Mouse (Mus musculus) macrophage (primary cell): ENCODE measurements around the gene Xpnpep1. TPM values are rescaled to one million over a fixed set of nuclear protein-coding genes. Genes with fewer than 3 reads are reported as not detected.

Experiments used
- H3K27ac ChIP-seq: fragments of 350-480 bp; formaldehyde crosslinking; 2 replicates; pipeline ENCODE4 v1.9.0; 2021
- H3K36me3 ChIP-seq: fragments of 350-480 bp; formaldehyde crosslinking; 2 replicates; pipeline ENCODE4 v1.9.0; 2021; ENCODE audit errors: inconsistent target
- H3K4me3 ChIP-seq: fragments of 350-480 bp; formaldehyde crosslinking; 2 replicates; pipeline ENCODE4 v1.9.0; 2021; ENCODE audit errors: inconsistent target
- H3K79me2 ChIP-seq: fragments of 350-480 bp; formaldehyde crosslinking; 2 replicates; pipeline ENCODE4 v1.9.0; 2021; ENCODE audit errors: inconsistent target
- whole genome bisulfite sequencing: methylation state at CpG from one replicate; pipeline ENCODE4 v1.1.7; 2026; ENCODE audit warnings: inconsistent platforms; ENCODE audit not compliant: missing documents; 5-methylcytosine and 5-hydroxymethylcytosine counted together
- polyA plus RNA-seq: library from polyadenylated mRNA; stranded (reverse); fragments of 250-400 nt; gene quantifications from 3 replicates; pipeline ENCODE4 v1.2.4, GENCODE M21; 2018; ENCODE audit warnings: inconsistent platforms

Xpnpep1 gene
- polyA plus RNA-seq, 1 experiment from 2014 or later = 48.5 TPM

- Histone ChIP-seq H3K79me2 (no peaks in the 10 kb centered on the region), H3K27ac (no peak overlapping the region), H3K4me3 (no peak overlapping the region), H3K36me3 (no peaks in the 10 kb centered on the region)
- WGBS = 93% methylated on average over 13 of the region's 13 CpGs
Measured at GRCm38 (mm10) chr19:53074899-53075722, 35.1 kb upstream of the Xpnpep1 start.

GRCm38 (mm10) chr19:53073521-53073920 lies 33.5 kb upstream of the Xpnpep1 start:
- WGBS = 97% methylated on average over 4 of the region's 4 CpGs
- no peaks in the 10 kb centered on the region for H3K36me3 ChIP-seq
- no peaks in the 10 kb centered on the region for H3K79me2 ChIP-seq
- no peak overlapping the region for H3K4me3 ChIP-seq
- no peak overlapping the region for H3K27ac ChIP-seq

GRCm38 (mm10) chr19:53072406-53072805 lies 32.4 kb upstream of the Xpnpep1 start:
- 95% methylated on average over 5 of the region's 5 CpGs for WGBS

GRCm38 (mm10) chr19:53071651-53072050 lies 31.6 kb upstream of the Xpnpep1 start:
- no peak overlapping the region for H3K27ac ChIP-seq
- H3K36me3 ChIP-seq = no peaks in the 10 kb centered on the region
- 84% methylated on average over 5 of the region's 5 CpGs for whole genome bisulfite sequencing
- H3K4me3 ChIP-seq = no peak overlapping the region
- H3K79me2 ChIP-seq = no peaks in the 10 kb centered on the region

More at GRCm38 (mm10) chr19:53072406-53072805, 32.4 kb upstream of the Xpnpep1 start:
- H3K36me3 ChIP-seq = no peaks in the 10 kb centered on the region
- no peak overlapping the region for H3K27ac ChIP-seq
- no peaks in the 10 kb centered on the region for H3K79me2 ChIP-seq
- no peak overlapping the region for H3K4me3 ChIP-seq

GRCm38 (mm10) chr19:53070870-53071269 lies 30.9 kb upstream of the Xpnpep1 start:
- WGBS = 81% methylated on average over 4 of the region's 4 CpGs
- Histone ChIP-seq H3K79me2 (no peaks in the 10 kb centered on the region), H3K36me3 (no peaks in the 10 kb centered on the region), H3K27ac (no peak overlapping the region), H3K4me3 (no peak overlapping the region)

GRCm38 (mm10) chr19:53069451-53069850 lies 29.4 kb upstream of the Xpnpep1 start:
- H3K79me2 ChIP-seq = no peaks in the 10 kb centered on the region
- no peaks in the 10 kb centered on the region for H3K36me3 ChIP-seq
- 85% methylated on average over 3 of the region's 3 CpGs for WGBS
- no peak overlapping the region for H3K4me3 ChIP-seq
- H3K27ac ChIP-seq = no peak overlapping the region

- Histone ChIP-seq H3K27ac (no peak overlapping the region), H3K4me3 (no peak overlapping the region), H3K36me3 (no peaks in the 10 kb centered on the region), H3K79me2 (no peaks in the 10 kb centered on the region)
- WGBS = 82% methylated on average over 10 of the region's 10 CpGs
Measured at GRCm38 (mm10) chr19:53066934-53067333, 26.9 kb upstream of the Xpnpep1 start.

- H3K36me3 ChIP-seq = no peaks in the 10 kb centered on the region
- no peak overlapping the region for H3K27ac ChIP-seq
- H3K79me2 ChIP-seq = no peaks in the 10 kb centered on the region
- 69% methylated on average over 7 of the region's 9 CpGs for WGBS
- H3K4me3 ChIP-seq = no peak overlapping the region
Measured at GRCm38 (mm10) chr19:53066531-53066930, 26.5 kb upstream of the Xpnpep1 start.

GRCm38 (mm10) chr19:53064972-53065361 lies 25.0 kb upstream of the Xpnpep1 start:
- 82% methylated on average over 8 of the region's 8 CpGs for WGBS
- Histone ChIP-seq H3K4me3 (no peak overlapping the region), H3K79me2 (no peaks in the 10 kb centered on the region), H3K27ac (no peak overlapping the region), H3K36me3 (no peaks in the 10 kb centered on the region)

- Histone ChIP-seq H3K79me2 (no peaks in the 10 kb centered on the region), H3K36me3 (no peaks in the 10 kb centered on the region), H3K4me3 (no peak overlapping the region), H3K27ac (no peak overlapping the region)
- WGBS = 82% methylated on average over 12 of the region's 12 CpGs
Measured at GRCm38 (mm10) chr19:53064292-53064971, 24.4 kb upstream of the Xpnpep1 start.

GRCm38 (mm10) chr19:53062046-53062445 lies 22.0 kb upstream of the Xpnpep1 start:
- no peaks in the 10 kb centered on the region for H3K36me3 ChIP-seq
- no peak overlapping the region for H3K27ac ChIP-seq
- 71% methylated on average over 3 of the region's 3 CpGs for WGBS
- H3K4me3 ChIP-seq = no peak overlapping the region
- H3K79me2 ChIP-seq = no peaks in the 10 kb centered on the region

GRCm38 (mm10) chr19:53059344-53060111 lies 19.5 kb upstream of the Xpnpep1 start:
- WGBS = 91% methylated on average over 15 of the region's 16 CpGs
- no peak overlapping the region for H3K27ac ChIP-seq
- no peak overlapping the region for H3K4me3 ChIP-seq
- H3K36me3 ChIP-seq = no peaks in the 10 kb centered on the region
- no peaks in the 10 kb centered on the region for H3K79me2 ChIP-seq

GRCm38 (mm10) chr19:53058726-53059334 lies 18.8 kb upstream of the Xpnpep1 start:
- no peaks in the 10 kb centered on the region for H3K36me3 ChIP-seq
- no peak overlapping the region for H3K4me3 ChIP-seq
- H3K79me2 ChIP-seq = no peaks in the 10 kb centered on the region
- no peak overlapping the region for H3K27ac ChIP-seq
- 97% methylated on average over 8 of the region's 8 CpGs for WGBS

GRCm38 (mm10) chr19:53057980-53058725 lies 18.1 kb upstream of the Xpnpep1 start:
- Histone ChIP-seq H3K79me2 (no peaks in the 10 kb centered on the region), H3K4me3 (no peak overlapping the region), H3K27ac (no peak overlapping the region), H3K36me3 (no peaks in the 10 kb centered on the region)
- 95% methylated on average over 16 of the region's 16 CpGs for whole genome bisulfite sequencing
